Mouse (Mus musculus) ES-Bruce4 (cell line): ENCODE data around the gene Pttg1ip.

Experiments
- CTCF ChIP-seq: IDR thresholded peaks from one replicate; pipeline ENCODE4 v1.8.1; 2011; ENCODE audit warnings: low read depth, low read length
- EP300 ChIP-seq: IDR thresholded peaks from 2 replicates; pipeline ENCODE4 v1.6.1; 2011; ENCODE audit warnings: low read depth, low read length; ENCODE audit not compliant: insufficient read depth
- POLR2A ChIP-seq: IDR thresholded peaks from one replicate; pipeline ENCODE4 v1.8.1; 2011; ENCODE audit warnings: low read length; ENCODE audit not compliant: insufficient read depth

DNA sequence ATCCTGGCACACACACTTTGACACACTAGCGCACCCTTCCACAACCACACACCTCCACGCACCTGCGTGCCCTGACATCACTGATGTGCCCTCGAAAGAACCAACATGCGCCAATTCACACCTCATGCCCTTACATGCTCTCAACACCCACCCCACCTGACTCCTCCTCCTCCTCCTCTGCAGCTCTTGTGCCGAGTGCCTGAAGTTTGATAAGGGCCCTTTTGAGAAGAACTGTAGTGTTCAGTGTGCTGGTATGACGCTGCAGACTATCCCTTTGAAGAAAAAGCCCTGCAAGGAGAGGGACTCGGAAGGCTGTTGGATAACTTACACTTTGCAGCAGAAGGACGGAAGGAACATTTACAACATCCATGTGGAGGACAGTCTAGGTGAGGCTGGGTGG is 20.7 kb upstream of the Pttg1ip start:
- TF ChIP-seq CTCF (no peak), EP300 (no peak), POLR2A (no peak)
